Mouse (Mus musculus) heart, adult 9 months (tissue): ENCODE results near the gene Msx3.

Source experiments
- DNase-seq, 2 experiments: peaks; one replicate each; pipeline ENCODE4 v3.0.0; 2022; ENCODE audit warnings: low spot score in 2 of 2

Msx3 gene

DNA sequence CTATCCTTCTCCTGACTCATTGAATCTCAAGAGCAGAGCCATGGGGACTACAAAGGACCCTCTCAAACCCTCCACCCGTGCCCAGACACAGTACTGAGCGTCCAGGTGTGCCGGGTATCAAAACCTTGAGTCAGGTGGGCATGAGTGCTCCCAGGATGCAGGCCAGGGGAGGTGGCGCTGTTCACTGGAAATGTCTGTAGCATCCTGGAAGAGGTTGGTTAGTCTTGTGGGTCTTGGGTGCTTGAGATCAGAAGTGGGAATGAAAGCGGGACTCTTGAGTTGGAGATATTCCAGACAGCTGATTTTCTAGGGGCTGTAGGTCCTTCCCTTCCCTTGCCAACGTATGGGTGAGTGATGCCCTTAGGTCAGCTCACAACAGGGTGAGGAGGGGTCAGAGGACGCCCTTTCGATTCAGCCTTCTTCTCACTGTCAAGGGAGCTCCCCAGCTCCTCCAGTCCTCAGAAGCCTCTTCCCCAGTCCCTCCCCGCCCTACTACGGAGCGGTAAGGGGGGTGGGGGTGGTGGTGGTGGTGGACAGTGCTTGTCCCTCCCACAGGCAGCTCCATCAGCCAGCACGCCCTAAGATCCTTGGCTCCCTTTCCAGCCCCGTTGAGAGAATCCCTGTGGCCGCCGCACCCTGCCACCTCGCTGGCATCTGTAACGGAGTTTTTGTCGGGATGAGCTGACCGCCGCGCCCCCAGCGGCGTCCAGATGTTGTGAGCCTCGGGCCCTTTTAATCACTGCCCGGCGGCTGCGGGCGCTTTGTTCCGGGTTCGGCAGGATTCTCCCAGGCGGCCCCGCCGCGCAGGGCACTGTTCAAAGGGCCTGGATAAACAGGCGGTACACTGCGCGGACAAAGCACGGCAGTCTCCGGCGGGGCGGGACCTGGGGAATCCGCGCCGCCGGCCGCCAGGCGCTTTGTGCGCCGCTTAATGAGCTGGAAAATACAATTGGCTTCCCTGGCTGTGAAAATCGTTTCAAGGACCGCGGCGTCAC is 8.8 kb upstream of the Msx3 start:
- DNase-seq, result no peak

DNA sequence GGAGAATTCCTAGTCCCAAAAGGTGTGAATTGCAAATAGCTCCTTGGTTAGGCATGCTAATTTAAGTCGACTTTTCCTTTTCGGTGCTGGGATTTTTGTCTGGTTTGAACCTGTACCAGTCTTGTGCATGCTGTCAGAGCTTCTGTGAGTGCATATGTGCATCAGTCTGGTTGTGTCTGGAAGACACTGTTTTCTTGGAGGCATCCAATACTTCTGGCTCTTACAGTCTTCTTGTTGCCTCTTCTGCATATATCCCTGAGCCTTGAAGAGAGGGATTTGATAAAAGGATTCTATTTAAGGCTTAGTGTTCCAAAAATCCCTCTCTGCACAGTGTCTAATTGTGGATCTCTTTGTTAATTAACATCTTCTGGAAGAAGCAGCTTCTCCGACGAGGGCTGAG is 5.2 kb upstream of the Msx3 start:
- no peak for DNase-seq

DNA sequence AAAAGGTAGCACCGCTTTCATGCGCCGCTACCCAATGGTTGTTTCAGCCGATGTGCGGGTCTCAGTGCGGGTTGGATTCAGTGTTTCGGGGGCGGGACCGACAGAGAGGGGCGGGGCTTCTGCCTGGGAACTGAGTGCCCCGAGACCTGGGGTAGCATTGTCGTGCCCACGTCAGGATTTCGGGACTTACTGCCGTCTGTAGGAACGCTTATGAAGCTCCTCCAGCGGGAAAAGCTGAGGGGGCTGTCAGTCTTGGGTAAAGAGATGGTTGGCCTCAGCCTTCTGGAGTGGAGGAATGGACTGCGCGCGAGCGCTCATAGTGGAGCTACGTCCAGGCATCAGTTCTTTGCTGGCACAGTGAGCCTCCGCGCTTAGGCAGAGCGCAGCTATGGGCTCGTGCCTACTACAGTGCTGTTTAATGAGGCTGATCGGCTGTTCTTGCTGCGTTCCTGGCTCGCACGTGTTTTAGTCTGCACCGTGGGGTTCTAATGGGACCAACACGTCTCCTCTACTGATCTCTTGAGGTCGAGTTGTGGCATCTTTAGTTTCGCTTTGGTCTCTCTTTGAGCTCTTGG is 313 bp upstream of the Msx3 start:
- DNase-seq, result no peak

DNA sequence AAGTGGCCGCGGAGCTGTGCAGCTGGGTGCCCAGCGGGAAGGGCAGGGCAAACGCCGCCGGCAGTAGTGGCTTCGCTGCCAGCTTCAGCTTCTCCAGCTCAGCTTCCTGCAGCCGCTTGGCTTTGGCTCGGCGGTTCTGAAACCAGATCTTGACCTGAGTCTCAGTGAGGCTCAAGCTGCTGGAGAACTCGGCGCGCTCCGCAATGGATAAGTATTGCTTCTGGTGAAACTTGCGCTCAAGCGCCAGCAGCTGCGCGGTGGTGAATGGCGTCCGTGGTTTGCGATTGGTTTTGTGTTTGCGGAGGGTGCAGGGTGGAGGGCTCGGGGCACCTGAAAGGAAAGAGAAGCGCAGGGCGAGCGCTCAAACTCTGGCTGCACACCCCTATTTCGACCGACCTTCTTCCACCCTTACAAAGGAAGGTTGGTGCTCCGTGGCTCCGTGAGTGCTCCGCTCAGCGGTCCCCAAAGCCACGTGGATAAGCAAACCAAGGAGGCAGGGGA is 1.0 kb downstream of the Msx3 start:
- DNase-seq, result no peak

DNA sequence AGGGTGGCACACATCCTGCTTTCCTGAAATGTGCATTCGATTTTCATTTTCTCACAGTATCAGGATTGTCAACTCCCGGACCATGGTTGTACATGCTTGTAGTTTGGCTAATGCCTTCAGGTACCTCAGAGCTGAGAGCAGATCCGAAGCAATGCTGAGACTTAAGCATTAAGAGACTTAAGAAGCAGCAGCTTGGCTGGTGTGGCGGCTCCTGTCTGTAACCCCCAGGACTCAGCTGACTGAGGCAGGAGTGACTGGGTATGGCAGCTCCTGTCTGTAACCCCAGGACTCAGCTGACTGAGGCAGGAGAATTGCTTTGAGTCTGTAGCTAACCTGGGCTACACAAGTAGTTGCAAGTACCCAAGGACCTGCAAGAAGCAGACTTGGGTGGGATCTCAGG is 3.3 kb downstream of the Msx3 start:
- no peak for DNase-seq

DNA sequence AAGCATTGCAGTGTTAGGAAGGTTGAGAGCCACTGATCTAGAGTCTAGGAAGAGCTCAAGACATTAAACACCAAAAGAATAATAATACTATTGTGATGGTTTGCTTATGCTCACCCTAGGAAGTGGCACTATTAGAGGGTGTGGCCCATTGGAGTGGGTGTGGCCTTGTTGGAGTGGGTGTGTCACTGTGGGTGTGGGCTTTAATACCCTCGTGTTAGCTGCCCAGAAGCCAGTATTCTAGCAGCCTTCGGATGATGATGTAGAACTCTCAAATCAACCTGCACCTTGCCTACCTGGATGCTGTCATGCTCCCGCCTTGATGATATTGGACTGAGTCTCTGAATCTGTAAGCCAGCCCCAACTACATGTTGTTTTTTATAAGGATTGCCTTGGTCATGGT is 6.2 kb downstream of the Msx3 start:
- DNase-seq, result no peak

DNA sequence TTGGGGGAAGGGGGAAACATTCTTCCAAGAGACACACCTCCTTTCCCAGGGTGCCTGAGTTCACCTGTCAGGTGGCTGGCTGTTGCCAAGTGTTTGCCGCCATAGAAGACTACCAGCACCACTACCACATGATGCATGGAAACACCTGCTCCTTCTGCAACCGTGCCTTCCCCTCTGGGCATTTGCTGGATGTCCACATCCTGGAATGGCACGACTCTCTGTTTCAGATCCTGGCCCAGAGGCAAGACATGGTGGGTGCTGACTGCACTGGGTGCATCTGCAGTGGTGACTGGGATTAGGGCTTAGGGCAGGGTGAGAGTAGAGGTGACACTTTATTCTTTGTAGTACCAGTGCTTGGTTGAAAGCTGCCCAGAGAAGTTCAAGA is 11.7 kb downstream of the Msx3 start:
- no peak for DNase-seq

DNA sequence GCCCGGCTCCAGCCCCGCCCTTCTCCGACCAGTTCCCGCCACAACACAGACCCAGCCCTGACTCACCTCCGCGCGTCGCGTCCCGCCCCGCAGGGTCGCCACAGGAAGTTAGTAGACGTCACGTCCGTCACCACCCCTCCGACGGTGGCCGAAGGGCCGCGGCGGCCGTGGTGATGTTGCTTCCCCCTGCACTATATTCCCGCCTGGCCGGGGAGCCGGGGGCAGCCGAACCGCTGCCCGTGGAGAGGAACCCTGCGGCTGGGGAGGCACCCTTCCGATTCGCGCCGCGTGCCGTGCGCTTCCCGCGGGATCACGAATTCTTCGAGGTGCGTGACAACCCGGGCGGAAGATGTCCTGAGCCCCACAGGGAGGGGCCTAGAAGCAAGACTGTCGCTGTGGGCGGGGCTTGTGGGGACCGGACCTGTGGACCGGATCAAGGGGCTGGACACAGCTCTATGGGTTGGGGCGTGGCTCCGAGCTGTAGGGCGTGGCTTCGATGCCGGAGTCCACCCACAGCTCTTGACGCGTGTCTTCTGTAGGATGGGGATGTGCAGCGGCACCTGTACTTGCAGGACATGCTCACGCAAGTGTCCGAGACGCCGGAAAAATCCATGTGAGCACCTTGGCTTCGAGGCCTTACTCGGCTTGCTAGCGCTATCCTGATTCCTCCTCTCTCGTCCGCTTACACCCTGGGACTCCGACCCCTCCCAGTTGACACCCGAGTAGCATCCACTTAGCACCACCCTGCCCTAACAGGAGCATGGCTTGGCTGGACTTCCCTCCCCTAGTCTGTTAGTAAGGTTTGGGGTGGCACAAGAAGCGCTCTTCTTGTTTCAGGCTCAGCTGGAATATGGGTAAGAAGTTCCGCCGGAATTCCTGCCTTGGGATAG is 12.4 kb downstream of the Msx3 start, which contains the start of the genes Zfp511 and Tubgcp2:
Gene Zfp511 (plus strand): TSS at position 111 of the 890 bp plus-strand sequence.
Gene Tubgcp2 (minus strand): TSS at position 389 of the 890 bp plus-strand sequence.
- DNase-seq, result peak; percentile 94 to 95

DNA sequence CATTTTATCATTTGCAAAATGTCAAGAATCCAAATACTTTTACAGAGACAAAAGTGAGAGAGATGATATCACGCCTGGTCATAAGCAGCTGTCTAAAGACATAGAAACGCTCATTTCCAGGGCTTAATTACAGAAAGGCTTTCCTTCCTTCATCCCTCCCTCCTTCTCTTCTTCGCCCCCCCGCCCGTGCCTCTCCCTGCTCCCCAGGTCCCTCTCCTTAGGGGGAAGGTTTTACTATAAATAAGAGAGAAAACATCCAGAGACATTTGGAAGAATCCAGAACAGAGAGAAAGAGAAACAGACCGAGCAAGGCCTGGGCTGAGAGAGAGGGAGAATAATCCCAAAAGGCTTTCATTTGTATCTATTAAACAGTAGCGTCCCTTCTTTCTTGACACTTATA is 13.4 kb downstream of the Msx3 start:
- no peak for DNase-seq

DNA sequence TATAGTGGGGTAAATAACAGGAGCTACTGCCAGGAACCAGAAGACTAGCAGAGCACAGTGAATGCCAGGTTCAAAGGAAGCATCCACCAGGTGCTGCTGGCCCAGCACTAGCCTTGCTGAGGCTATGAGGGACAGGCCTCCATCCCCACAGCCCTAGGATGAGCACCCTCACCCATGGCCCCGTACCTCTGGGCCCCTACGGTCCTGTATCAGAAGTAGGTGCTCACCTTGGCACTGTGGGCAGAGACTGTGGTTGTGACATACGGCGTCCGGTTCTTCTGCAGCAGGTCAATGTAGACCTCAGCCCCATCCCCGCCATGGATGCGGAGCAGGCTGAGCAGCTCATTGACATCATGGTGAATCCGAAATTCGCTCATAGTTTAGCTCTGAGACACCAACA is 15.5 kb downstream of the Msx3 start:
- DNase-seq, result no peak

DNA sequence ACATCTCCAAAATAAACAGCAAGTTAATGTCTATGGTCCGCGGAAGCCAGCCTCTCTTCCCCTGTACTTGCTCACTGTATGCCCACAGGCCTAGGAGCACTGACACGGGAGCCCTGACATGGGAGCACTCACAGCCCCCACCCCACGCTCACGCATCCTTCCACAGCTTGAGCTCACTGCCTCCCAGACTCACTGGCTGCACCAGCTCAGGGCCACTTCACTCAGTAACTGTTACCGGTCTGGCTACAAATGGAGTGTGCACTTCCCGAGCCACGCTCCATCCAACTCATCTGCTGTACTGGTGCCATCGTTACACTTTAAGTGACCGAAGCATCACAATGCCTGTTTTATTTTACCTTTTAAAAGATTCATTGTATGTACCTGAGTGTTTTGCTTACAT is 16.5 kb downstream of the Msx3 start:
- DNase-seq, result no peak

DNA sequence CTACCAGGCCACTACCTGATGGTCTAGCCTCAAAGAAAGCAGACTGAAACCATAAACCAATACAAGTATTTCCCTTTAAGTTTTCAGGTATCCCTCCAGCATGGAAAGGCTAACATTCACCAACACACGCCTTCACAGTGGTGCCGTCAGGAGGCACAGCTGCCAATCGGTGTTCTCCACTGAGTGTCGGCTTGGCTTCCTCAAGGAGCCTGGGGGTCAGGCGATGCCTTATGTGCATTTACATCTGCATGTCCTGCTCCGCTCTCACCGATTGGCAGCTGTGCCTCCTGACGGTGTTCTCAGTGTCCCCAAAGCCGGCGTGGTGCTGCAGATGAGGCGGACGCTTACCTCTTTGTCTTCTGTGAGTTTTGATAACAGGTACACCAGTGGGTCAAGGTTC is 17.1 kb downstream of the Msx3 start:
- DNase-seq, result no peak

DNA sequence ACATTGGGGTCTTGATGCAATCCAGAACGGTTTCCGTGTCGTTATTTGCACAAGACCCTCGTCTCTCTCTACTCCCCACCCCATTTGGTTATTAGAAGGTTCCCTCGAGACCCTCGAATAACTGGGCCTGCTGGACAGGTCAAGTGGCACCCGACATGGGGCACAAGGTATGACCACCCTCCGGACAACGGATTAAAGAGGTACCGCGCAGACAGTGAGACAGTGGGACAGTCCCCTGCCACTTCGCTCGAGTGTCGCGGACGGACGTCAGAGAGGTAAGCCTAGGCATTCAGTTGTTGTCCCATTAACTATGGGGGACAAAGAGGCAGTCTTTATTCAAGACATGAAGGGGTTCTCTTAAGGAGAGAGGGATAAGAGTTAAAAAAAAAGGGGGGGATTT is 37.6 kb downstream of the Msx3 start:
- DNase-seq, result no peak

DNA sequence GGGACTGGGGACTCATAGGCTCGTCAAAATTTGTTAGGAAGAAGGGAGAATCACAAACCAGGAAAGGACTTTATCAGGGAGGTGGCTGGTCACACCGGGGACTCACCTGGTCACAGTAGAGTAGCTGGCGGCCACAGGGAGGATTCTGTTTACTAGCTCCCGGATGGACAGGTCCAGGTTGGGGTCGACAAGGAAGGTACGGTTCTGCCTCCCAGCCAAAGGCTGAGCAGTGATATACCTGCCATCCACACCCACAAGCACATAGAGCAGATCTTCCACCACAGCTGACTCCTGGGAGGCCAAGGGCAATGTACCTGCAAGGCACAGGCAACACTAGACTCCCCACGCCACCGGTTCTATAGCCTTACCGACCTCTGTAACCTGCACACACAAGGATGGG is 41.1 kb downstream of the Msx3 start:
- DNase-seq, result no peak

DNA sequence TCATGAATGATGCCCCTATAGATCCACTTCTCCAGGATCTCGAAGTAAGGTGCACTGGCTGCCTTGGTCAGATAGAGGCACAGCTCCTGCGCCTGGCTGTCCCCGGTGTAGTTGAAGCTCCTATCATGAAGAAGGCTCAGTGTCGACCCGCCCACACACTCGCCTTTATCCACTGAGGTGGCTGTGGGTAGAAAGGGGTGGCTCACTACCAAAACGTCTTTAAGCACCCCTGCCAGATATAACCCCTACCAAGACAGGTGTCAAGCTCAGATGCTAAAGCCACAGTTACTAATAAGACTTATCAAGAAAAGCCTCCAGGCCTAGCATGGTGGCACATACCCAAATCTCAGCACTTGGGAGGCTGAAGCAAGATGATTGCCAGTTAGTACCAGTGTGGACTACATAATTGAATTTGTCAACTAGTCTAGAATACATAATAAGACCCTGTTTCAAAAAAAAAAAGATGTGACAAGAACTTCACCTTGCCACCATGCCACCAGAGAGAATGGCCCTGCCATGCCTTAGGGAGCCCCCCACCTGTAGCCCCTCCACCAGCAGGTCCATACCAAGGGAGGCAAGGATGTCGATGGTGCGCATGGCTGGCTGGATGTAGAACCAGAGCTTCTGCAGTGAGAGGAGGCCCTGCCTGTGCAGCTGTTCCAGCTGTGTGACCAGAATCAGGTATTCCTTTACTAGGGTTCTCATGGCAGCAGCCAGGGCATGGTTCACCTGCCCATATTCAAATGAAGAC is 41.9 kb downstream of the Msx3 start:
- DNase-seq, result no peak

DNA sequence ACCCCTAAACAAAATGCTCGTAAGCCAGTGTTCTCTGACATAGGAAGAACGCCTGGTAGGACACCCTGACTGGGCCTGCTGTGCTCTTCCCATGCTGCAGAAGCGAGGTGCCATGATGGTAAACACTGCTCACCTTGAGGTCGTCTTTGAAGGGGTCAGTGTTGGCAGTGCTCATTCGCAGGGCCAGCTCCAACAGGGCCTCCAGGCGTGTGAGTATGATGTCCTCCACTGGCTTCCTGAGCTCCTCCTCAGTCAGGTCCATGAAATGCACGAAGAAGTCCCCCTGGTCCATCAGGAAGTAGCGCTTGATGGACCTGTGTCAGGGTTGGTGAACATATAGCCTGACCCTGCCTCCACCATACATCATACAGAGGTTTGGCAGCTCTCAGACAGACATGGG is 44.2 kb downstream of the Msx3 start:
- no peak for DNase-seq

DNA sequence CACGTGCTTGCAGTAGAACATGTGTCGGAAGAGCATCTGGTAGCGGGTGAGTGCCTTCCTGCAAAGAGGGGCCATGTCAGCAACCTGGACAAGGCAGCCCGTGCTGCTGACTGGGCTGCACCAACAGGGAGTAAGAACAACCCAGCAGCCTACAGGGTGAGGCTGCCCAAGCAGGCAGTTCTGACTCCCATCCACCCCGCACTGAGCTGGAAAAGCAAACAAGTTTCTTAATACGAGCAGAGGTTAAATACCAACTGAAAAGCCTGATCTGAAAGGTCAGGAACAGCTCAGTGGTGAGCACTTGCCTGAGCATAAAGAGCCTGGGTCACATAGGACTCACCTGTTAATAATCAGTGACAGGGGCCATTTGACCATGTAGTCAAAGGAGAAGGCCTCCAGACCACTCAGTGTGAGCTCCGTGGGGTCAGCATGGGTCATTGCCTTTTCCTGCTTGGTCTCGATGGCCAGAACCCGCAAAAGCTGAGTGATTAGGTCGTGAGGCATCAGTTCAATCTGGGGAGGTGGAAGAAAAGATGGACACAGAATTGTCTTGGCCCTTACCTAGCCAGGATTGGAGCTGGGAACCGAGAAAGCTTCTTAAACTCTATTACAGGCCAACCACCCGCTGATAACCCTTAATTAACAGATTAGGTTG is 47.7 kb downstream of the Msx3 start:
- no peak for DNase-seq

DNA sequence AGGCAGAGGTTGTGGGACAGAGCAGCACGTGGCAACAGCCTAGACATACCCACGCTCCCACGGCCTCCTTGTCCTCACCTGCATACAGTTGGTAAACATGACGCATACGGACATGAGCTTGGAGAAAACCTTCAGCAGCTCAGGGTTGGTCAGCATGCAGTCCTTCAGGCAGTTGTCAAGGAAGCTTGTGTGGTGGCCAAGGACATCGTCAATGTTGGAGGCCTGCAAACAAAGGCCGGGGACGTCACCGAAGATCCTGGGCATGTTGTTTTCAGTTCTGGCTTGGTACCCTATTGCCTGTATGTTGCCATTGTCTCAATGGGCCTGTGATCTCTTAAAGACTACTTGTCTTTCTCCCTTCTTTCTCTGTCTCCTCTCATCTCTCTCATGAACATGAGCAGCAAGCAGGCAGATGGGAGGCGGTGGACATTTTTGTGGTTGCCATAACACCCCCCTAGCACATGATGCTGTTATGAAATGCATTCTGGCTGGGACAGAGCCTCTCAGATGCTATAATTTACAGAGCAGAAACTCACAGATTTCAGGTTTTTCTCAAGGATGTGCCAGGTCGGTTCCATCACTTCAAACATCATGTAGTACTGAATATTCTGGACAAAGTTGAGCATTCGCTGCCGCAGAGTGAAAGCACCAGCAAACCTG is 50.1 kb downstream of the Msx3 start:
- DNase-seq, result no peak
